Mouse (Mus musculus) embryonic facial prominence, embryonic 14.5 days (tissue): ENCODE measurements at regions not wholly inside any gene's neighbourhood (a gene's known extent, or its start where the extent isn't known, plus 50 kb on each side); places are given as distances from the start of the nearest gene placed in this dataset.

Source experiments
- ATAC-seq: fragments of 200-750 bp; cut with Nextera tagmentation; 2 replicates; pipeline ENCODE4 v1.8.0; 2017; ENCODE audit warnings: low read depth, moderate number of reproducible peaks, moderate TSS enrichment
- DNase-seq: peaks from one replicate; pipeline ENCODE4 v3.0.0-alpha.2; 2015; ENCODE audit warnings: low spot score
- H3K27ac ChIP-seq: fragments of 300-500 bp; sonication (generic); replicated peaks from 2 replicates; pipeline ENCODE4 v1.5.1; 2014; ENCODE audit warnings: low read depth, mild to moderate bottlenecking, low read length, moderate library complexity
- H3K27me3 ChIP-seq: fragments of 300-500 bp; sonication (generic); replicated peaks from 2 replicates; pipeline ENCODE4 v1.6.1; 2014; ENCODE audit warnings: low read length; ENCODE audit not compliant: control insufficient read depth, insufficient read depth
- H3K36me3 ChIP-seq: fragments of 300-500 bp; sonication (generic); 2 replicates; pipeline ENCODE4 v1.6.1; 2014; ENCODE audit warnings: low read length, mixed read lengths; ENCODE audit not compliant: control insufficient read depth, insufficient read depth
- H3K4me1 ChIP-seq: fragments of 300-500 bp; sonication (generic); 2 replicates; pipeline ENCODE4 v1.6.1; 2014; ENCODE audit warnings: antibody characterized with exemption, low read length; ENCODE audit not compliant: control insufficient read depth, insufficient read depth
- H3K4me2 ChIP-seq: fragments of 300-500 bp; sonication (generic); 2 replicates; pipeline ENCODE4 v1.6.1; 2014; ENCODE audit warnings: low read depth, mild to moderate bottlenecking, low read length, moderate library complexity, mixed read lengths
- H3K4me3 ChIP-seq: fragments of 300-500 bp; sonication (generic); 2 replicates; pipeline ENCODE4 v1.5.1; 2014; ENCODE audit warnings: low read depth, mild to moderate bottlenecking, low read length
- H3K9ac ChIP-seq: fragments of 300-500 bp; sonication (generic); 2 replicates; pipeline ENCODE4 v1.6.1; 2014; ENCODE audit warnings: low read depth, mild to moderate bottlenecking, low read length, moderate library complexity, mixed read lengths
- H3K9me3 ChIP-seq: fragments of 300-500 bp; sonication (generic); 2 replicates; pipeline ENCODE4 v1.6.1; 2016; ENCODE audit warnings: low read length; ENCODE audit not compliant: control insufficient read depth
- WGBS: fragments of 180-500 bp; shearing (Covaris S2); extraction: QIAGEN DNeasy Blood & Tissue Kit; methylation state at CpG from one replicate; pipeline ENCODE4 v1.1.7; 2014; 5-methylcytosine and 5-hydroxymethylcytosine counted together

DNA sequence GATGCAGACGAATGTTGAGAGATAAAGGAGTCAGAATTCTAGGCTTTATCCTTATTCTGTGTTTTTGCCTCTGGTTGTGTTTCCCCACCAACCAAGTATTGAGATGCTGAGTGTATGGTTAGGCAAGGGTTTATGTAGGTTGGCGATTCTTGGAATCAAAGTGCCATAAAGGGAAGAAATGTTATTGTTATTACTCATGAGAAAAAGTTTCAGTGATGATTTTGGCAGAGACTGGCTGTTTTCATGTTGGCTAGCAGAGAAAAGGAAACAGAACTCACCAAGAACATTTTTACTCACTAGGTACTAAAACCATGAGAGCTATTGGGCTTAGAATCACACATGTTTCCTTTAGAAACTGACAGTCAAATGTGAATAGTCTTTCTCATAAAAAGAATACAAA lies 202.9 kb downstream of the Fzd1 start:
- no peak overlapping the region for H3K9ac ChIP-seq
- WGBS = 72% methylated on average over 2 of the region's 2 CpGs
- H3K27ac ChIP-seq = no peak overlapping the region
- H3K4me1 ChIP-seq = no peaks in the 10 kb centered on the region
- peaks cover 5% of the 10 kb centered on the region; the same call in 1 of the 2 replicates for H3K9me3 ChIP-seq
- H3K27me3 ChIP-seq = no peaks in the 10 kb centered on the region
- no peak overlapping the region for H3K4me3 ChIP-seq
- no peaks in the 10 kb centered on the region for H3K36me3 ChIP-seq
- H3K4me2 ChIP-seq = no peak overlapping the region
- ATAC-seq (no peak), DNase-seq (no peak)

DNA sequence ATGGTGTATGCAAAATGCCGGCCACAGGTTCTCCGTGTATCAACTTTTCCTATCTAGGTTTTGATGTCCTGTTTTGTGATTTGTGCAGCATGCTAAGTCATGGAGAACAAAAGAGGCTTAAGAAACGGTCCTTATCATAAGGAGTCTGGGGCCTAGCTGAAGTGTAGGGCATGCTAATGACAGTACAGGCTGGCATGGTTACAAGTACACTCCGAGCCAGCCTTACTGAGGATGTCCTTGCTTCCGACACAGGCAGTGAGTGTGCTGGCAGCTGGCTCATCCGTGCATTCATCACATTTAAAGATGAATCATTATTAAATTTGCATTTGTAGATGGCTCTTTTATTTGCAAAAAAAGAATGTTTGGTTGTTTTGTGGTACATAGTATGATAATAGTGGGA lies 219.3 kb downstream of the Fzd1 start:
- no peaks in the 10 kb centered on the region for H3K36me3 ChIP-seq
- no peak overlapping the region for H3K9ac ChIP-seq
- H3K27me3 ChIP-seq = no peaks in the 10 kb centered on the region
- ATAC-seq = no peak
- DNase-seq = no peak
- WGBS = 74% methylated on average over 6 of the region's 6 CpGs
- no peak overlapping the region for H3K4me2 ChIP-seq
- no peak overlapping the region for H3K27ac ChIP-seq
- no peaks in the 10 kb centered on the region for H3K9me3 ChIP-seq
- no peak overlapping the region for H3K4me3 ChIP-seq
- H3K4me1 ChIP-seq = peaks cover 6% of the 10 kb centered on the region; the same call in 1 of the 2 replicates

DNA sequence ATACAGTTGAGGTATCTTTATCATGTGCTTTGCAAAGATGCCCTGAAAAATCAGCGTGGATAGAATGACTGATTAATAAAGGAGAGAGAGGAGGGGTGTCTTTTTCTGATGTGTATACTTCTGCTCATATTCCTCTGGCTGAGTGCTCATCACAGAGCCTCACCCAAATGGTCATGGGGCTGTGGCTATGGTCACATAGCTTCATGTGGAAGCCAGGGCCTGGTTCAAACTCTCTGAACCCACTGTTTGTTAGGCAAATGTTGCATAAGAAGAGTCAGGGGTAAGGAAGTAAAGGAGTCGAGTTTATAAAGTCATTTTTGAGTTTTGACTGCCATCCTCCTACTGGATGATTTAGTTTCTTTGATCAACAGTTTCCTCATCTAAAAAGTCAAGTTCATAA lies 221.0 kb downstream of the Fzd1 start:
- ATAC-seq (no peak), DNase-seq (no peak)
- H3K4me2 ChIP-seq = no peak overlapping the region
- H3K9me3 ChIP-seq = no peaks in the 10 kb centered on the region
- no peaks in the 10 kb centered on the region for H3K27me3 ChIP-seq
- no peaks in the 10 kb centered on the region for H3K36me3 ChIP-seq
- no peak overlapping the region for H3K9ac ChIP-seq
- no peak overlapping the region for H3K4me3 ChIP-seq
- H3K27ac ChIP-seq = no peak overlapping the region
- WGBS = 74% methylated on average over 2 of the region's 2 CpGs
- peaks cover 6% of the 10 kb centered on the region; the same call in 1 of the 2 replicates for H3K4me1 ChIP-seq

DNA sequence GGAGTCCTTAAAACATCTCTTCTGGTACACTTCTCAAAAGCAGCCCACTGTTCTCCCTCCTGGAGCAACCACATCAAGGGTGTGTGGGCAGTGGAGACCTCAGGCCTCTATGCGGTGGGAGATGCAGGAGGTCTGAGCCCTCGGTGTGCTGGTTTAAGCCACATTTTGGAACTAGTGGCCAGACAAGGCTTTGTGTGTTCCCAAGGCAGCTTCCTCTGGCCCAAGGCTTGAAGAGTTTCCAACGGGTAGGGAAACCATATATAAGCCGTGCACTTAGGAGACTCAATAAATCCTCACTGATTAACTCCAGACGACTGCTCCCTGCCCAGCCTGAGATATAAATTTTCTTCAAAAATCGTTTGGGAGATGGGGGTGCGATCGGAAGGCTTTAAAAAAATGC lies 221.9 kb downstream of the Fzd1 start:
- 37% methylated on average over 8 of the region's 8 CpGs for WGBS

DNA sequence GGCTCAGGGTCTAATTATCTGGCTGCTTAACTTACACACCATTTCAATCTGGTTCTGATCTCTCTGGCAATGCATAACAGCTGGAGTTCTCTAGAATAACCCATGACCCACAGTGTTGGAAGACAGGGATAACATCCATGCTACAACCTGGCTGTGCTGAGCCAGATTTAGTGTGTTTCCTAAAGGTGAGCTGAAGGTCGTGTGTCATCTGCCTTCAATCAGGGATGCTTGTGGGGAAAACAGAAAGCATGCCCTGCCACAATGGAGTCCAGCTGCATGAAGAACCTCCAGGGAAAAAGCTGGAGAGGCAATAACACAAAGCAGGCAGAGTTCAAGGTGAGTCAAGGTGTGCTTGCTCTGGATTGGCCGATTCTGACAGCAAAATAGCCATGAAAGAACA lies 223.3 kb downstream of the Fzd1 start:
- Histone ChIP-seq H3K36me3 (no peaks in the 10 kb centered on the region), H3K4me3 (no peak overlapping the region), H3K4me1 (peaks cover 15% of the 10 kb centered on the region), H3K4me2 (no peak overlapping the region), H3K27ac (no peak overlapping the region), H3K9ac (no peak overlapping the region), H3K9me3 (no peaks in the 10 kb centered on the region), H3K27me3 (no peaks in the 10 kb centered on the region)
- no peak for DNase-seq
- WGBS = 45% methylated on average over 2 of the region's 2 CpGs
- no peak for ATAC-seq

More for the DNA sequence above, 221.9 kb downstream of the Fzd1 start:
- H3K36me3 ChIP-seq = no peaks in the 10 kb centered on the region
- peaks cover 11% of the 10 kb centered on the region for H3K4me1 ChIP-seq
- no peak overlapping the region for H3K4me2 ChIP-seq
- ATAC-seq = no peak
- H3K9me3 ChIP-seq = no peaks in the 10 kb centered on the region
- H3K4me3 ChIP-seq = no peak overlapping the region
- no peak overlapping the region for H3K9ac ChIP-seq
- DNase-seq = peak; percentile 41
- no peak overlapping the region for H3K27ac ChIP-seq
- no peaks in the 10 kb centered on the region for H3K27me3 ChIP-seq

DNA sequence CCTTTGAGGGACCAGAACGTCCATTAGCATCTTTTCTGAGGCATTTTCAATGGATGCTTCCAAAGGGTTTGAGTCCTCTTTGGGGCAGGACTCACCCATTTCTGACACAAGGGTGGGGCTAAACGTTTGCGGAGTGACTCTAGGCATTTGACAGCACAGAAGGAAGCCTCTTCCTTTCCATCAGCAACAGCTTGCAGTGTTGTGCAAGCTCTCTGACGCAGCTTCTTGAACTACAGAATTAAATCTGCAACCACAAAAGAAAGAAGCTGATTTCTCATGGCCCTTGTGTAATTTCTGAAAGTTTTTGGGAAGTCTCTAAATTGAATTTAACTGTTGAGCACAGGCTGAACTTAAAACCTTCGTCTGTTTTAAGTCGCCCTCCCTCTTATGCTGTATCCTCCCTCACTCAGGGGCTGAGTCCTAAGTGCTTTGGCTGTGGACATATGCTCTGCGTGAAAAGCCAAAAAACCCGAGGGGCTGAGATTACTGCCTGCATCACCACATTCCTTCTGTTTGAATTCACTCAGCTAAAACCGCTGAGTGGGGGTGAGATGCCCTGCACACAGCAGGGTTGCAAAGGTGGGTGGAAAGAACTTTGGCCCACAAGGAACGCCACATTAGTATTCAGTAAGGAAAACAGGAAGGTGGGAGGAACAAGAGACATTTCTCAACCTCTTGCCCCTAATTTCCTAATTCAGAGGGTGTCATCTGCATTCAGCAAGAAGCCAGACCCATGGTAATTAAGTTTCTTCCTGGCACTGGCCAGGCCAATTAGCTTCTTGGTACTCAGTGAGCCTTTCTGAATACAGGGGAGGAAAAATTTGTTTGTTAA lies 227.4 kb downstream of the Fzd1 start:
- H3K9ac ChIP-seq = no peak overlapping the region; the same call in 1 of the 2 replicates
- no peaks in the 10 kb centered on the region for H3K9me3 ChIP-seq
- DNase-seq (peak; percentile 74), ATAC-seq (peak; percentile 60)
- no peak overlapping the region for H3K4me3 ChIP-seq
- WGBS = 19% methylated on average over 10 of the region's 10 CpGs
- no peaks in the 10 kb centered on the region for H3K27me3 ChIP-seq
- no peak overlapping the region for H3K4me2 ChIP-seq
- H3K27ac ChIP-seq = 0 out of 2 replicates have a peak overlapping the region, but pooled peaks have one; percentile 25
- peaks cover 13% of the 10 kb centered on the region for H3K4me1 ChIP-seq
- H3K36me3 ChIP-seq = no peaks in the 10 kb centered on the region

DNA sequence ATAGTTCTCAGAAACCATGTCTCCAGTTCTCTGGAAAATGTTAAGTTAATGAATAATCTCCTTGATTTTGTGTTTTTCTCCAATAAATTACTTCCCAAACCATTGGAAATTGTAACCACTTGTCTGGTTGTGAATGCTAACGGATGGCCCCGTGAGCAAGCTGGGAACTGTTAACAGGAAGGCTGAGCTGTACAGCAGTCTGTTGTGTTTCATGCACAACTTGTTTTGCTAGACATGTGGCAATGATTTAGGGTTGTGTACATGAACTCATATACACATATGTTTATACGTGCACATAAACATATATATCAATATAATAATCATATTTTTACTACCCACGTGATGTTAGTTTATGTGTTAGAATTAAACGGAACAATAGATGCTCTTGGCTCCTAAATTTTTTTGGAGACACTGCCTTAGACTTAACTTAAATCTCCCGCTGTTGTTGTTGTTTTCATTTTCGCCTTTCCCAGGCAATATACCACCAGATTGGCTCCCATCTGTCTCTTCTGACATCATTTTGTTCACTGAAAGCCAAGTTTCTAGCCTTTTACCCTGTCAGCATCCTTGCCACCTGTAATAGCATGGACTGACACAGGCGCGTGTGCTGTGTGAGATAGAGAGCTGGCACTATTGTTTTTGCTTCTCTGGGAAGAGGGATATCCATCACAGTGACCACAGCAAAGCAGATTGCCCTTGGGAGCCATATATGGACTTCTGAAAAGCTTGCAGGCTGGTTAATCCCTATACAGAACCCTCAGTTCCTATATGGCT lies 231.6 kb downstream of the Fzd1 start:
- Histone ChIP-seq H3K4me1 (peaks cover 6% of the 10 kb centered on the region), H3K4me2 (no peak overlapping the region), H3K36me3 (no peaks in the 10 kb centered on the region), H3K9me3 (no peaks in the 10 kb centered on the region), H3K27me3 (no peaks in the 10 kb centered on the region), H3K9ac (no peak overlapping the region), H3K4me3 (no peak overlapping the region), H3K27ac (no peak overlapping the region)
- no peak for DNase-seq
- 65% methylated on average over 9 of the region's 9 CpGs for WGBS
- ATAC-seq = no peak

DNA sequence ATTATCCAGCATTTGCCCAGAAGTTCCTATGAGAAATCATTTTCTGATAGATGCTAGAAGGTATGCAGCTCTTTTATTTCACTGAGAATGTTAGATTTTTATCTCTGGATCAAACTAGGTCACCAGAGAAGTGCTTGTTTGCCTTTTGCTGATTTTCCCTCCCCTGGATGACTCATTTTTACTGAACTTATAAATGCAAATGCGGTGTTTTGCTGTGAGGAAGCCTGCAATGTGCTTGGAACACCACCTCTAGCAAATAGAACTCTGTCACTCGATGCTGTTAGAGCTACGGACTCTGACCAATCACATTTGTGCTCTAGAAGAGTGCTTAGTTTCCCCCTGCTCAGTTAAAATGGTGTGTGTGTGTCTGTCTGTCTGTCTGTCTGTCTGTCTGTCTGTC lies 257.2 kb downstream of the Fzd1 start:
- DNase-seq (no peak), ATAC-seq (no peak)
- Histone ChIP-seq H3K27ac (no peak overlapping the region), H3K9ac (no peak overlapping the region), H3K4me2 (no peak overlapping the region), H3K4me3 (no peak overlapping the region), H3K27me3 (no peaks in the 10 kb centered on the region), H3K4me1 (peaks cover 24% of the 10 kb centered on the region), H3K9me3 (no peaks in the 10 kb centered on the region), H3K36me3 (no peaks in the 10 kb centered on the region)
- WGBS = 88% methylated on average over 3 of the region's 3 CpGs
